Mouse (Mus musculus) liver, adult 2 months (tissue): Measurements from ENCODE around the gene Cd8a.

ENCODE experiments used
- CTCF ChIP-seq: fragments of 200-500 bp; IDR thresholded peaks from 2 replicates; pipeline ENCODE4 v1.5.1; 2011; ENCODE audit warnings: low read depth, low read length, control low read depth
- POLR2A ChIP-seq: fragments of 200-500 bp; IDR thresholded peaks from 2 replicates; pipeline ENCODE4 v1.6.1; 2011; ENCODE audit warnings: low read length, control low read depth; ENCODE audit not compliant: insufficient read depth; ENCODE audit errors: extremely low read depth

GRCm38 (mm10) chr6:71371085-71371605 is 2.1 kb upstream of the Cd8a start:
- TF ChIP-seq CTCF (no peak), POLR2A (no peak)
